Mouse (Mus musculus): ENCODE measurements around the gene Methig1. TPM values are rescaled to one million over a fixed set of nuclear protein-coding genes. Genes with fewer than 3 reads are reported as not detected.

Methig1 gene
- polyA plus RNA-seq (2021; fragmentation: Nextera tagmentation) = not detected in 2 replicates
- long read RNA-seq, experiment 1 = 0 reads
- long read RNA-seq, experiment 2 = 0 reads

GRCm38 (mm10) chr15:100352711-100353250 lies at the start of gene Methig1, which contains the start of gene Mettl7a2:
TSS of gene Methig1 (plus strand) at chr15:100353149.
TSS of gene Mettl7a2 (plus strand) at chr15:100353200.

GRCm38 (mm10) chr15:100304019-100304991 lies 48.6 kb upstream of the Methig1 start, which contains the start of gene Mettl7a1:
TSS of gene Mettl7a1 (plus strand) at chr15:100304140.

GRCm38 (mm10) chr15:100334629-100335028 lies 18.3 kb upstream of the Methig1 start, which contains the start of gene Mettl7a3:
TSS of gene Mettl7a3 (plus strand) at chr15:100334929.

GRCm38 (mm10) chr15:100364242-100364641 lies 11.3 kb downstream of the Methig1 start, which contains the start of gene Higd1c:
TSS of gene Higd1c (plus strand) at chr15:100364542.

GRCm38 (mm10) chr15:100421758-100422197 lies 68.8 kb downstream of the Methig1 start, which contains the start of gene Gm5475:
TSS of gene Gm5475 (plus strand) at chr15:100422147.

GRCm38 (mm10) chr15:100424396-100425122 lies 71.6 kb downstream of the Methig1 start, which contains the start of gene Slc11a2:
TSS of gene Slc11a2 (minus strand) at chr15:100425072.

Other genes with a start within 250 kb of the Methig1 start
- gene Atf1, start 125.3 kb upstream of the Methig1 start, polyA plus RNA-seq (2021; fragmentation: Nextera tagmentation) = 4.1 and 4.6 TPM in 2 replicates
- not detected in 2 replicates for gene Tmprss12, start 72.3 kb upstream of the Methig1 start, polyA plus RNA-seq (2021; fragmentation: Nextera tagmentation)
- 13.1 and 17.6 TPM in 2 replicates for gene Mettl7a1, start 49.0 kb upstream of the Methig1 start, polyA plus RNA-seq (2021; fragmentation: Nextera tagmentation)
- not detected in 2 replicates for gene Mettl7a3, start 18.2 kb upstream of the Methig1 start, polyA plus RNA-seq (2021; fragmentation: Nextera tagmentation)
- not detected in 2 replicates for gene Mettl7a2, start 51 bp downstream of the Methig1 start, polyA plus RNA-seq (2021; fragmentation: Nextera tagmentation)
- not detected in 2 replicates for gene Higd1c, start 11.4 kb downstream of the Methig1 start, polyA plus RNA-seq (2021; fragmentation: Nextera tagmentation)
- gene Gm5475, start 69.0 kb downstream of the Methig1 start, polyA plus RNA-seq (2021; fragmentation: Nextera tagmentation) = not detected in 2 replicates
- gene Slc11a2, start 71.9 kb downstream of the Methig1 start, polyA plus RNA-seq (2021; fragmentation: Nextera tagmentation) = 17.1 and 18.1 TPM in 2 replicates
- 58.8 and 74.9 TPM in 2 replicates for gene Letmd1, start 115.9 kb downstream of the Methig1 start, polyA plus RNA-seq (2021; fragmentation: Nextera tagmentation)
- 4.6 and 4.8 TPM in 2 replicates for gene Csrnp2, start 142.3 kb downstream of the Methig1 start, polyA plus RNA-seq (2021; fragmentation: Nextera tagmentation)
- 14.1 and 21.5 TPM in 2 replicates for gene Tfcp2, start 198.9 kb downstream of the Methig1 start, polyA plus RNA-seq (2021; fragmentation: Nextera tagmentation)
- 10.1 and 11.6 TPM in 2 replicates for gene Pou6f1, start 246.8 kb downstream of the Methig1 start, polyA plus RNA-seq (2021; fragmentation: Nextera tagmentation)